Mouse (Mus musculus) E14TG2a.4 (cell line): ENCODE data around the gene Pla2g10.
"Not testable (repeated sequence)": the region's sequence is repeated elsewhere in the genome, so short reads cannot be mapped to it uniquely, and the experiment has no call there.

Experiments used
- H3K27me3 ChIP-seq: 2 replicates; pipeline ENCODE4 v1.6.1; 2014; ENCODE audit warnings: low read length, control low read depth; ENCODE audit not compliant: insufficient read depth
- H3K36me3 ChIP-seq: 2 replicates; pipeline ENCODE4 v1.6.1; 2014; ENCODE audit warnings: low read length, control low read depth; ENCODE audit not compliant: insufficient read depth
- H3K4me1 ChIP-seq: replicated peaks from 2 replicates; pipeline ENCODE4 v1.6.1; 2014; ENCODE audit warnings: low read depth, low read length, control low read depth
- H3K4me3 ChIP-seq: replicated peaks from 2 replicates; pipeline ENCODE4 v1.5.1; 2014; ENCODE audit warnings: mild to moderate bottlenecking, low read length
- H3K9me3 ChIP-seq: 2 replicates; pipeline ENCODE4 v1.6.1; 2014; ENCODE audit warnings: low read length, control low read depth
- CTCF ChIP-seq: conservative IDR thresholded peaks from 2 replicates; pipeline ENCODE4 v1.5.1; 2014; ENCODE audit warnings: low read length
- NANOG ChIP-seq: IDR thresholded peaks from 2 replicates; pipeline ENCODE4 v1.6.1; 2014; ENCODE audit warnings: borderline replicate concordance, low read length, mixed read lengths
- POU5F1 ChIP-seq: IDR thresholded peaks from 2 replicates; pipeline ENCODE4 v1.6.1; 2014; ENCODE audit warnings: low read length, borderline replicate concordance

Gene Pla2g10

GRCm38 (mm10) chr16:13671685-13672385 lies 58.9 kb downstream of the Pla2g10 start, which contains the start of the genes Bfar and 3110001I22Rik:
Gene Bfar (plus strand): TSS chr16:13671858.
Gene 3110001I22Rik (plus strand): TSS chr16:13671929.
- Histone ChIP-seq H3K36me3 (peaks cover 33% of the 10 kb centered on the region), H3K4me3 (peak within 1 kb of the TSS; percentile 99), H3K27me3 (no peaks in the 10 kb centered on the region), H3K4me1 (peaks cover 37% of the 10 kb centered on the region), H3K9me3 (no peaks in the 10 kb centered on the region)
- no peak for TF ChIP-seq POU5F1
- TF ChIP-seq NANOG: no peak
- no peak for TF ChIP-seq CTCF

- peak overlapping the region; percentile 99 for H3K4me3 ChIP-seq
- H3K9me3 ChIP-seq, H3K27me3 ChIP-seq: not testable (repeated sequence)
- peaks cover 44% of the 10 kb centered on the region for H3K4me1 ChIP-seq
- peaks cover 30% of the 10 kb centered on the region for H3K36me3 ChIP-seq
Measured at GRCm38 (mm10) chr16:13670896-13671295, 59.9 kb downstream of the Pla2g10 start.

GRCm38 (mm10) chr16:13669282-13669681 lies 61.5 kb downstream of the Pla2g10 start:
- Histone ChIP-seq H3K27me3 (no peaks in the 10 kb centered on the region), H3K4me3 (no peak overlapping the region), H3K36me3 (peaks cover 30% of the 10 kb centered on the region), H3K9me3 (no peaks in the 10 kb centered on the region), H3K4me1 (peaks cover 44% of the 10 kb centered on the region)
- TF ChIP-seq NANOG (no peak), POU5F1 (no peak), CTCF (no peak)

GRCm38 (mm10) chr16:13668402-13669108 lies 62.2 kb downstream of the Pla2g10 start:
- Histone ChIP-seq H3K27me3 (no peaks in the 10 kb centered on the region), H3K4me3 (peak overlapping the region; percentile 93), H3K9me3 (no peaks in the 10 kb centered on the region), H3K36me3 (peaks cover 33% of the 10 kb centered on the region), H3K4me1 (peaks cover 44% of the 10 kb centered on the region)
- TF ChIP-seq NANOG (no peak), POU5F1 (no peak), CTCF (no peak)

GRCm38 (mm10) chr16:13667878-13668343 lies 62.9 kb downstream of the Pla2g10 start, which contains the start of gene Parn:
Gene Parn (minus strand): TSS chr16:13668170.
- TF ChIP-seq NANOG: no peak
- TF ChIP-seq POU5F1: no peak
- TF ChIP-seq CTCF: no peak

More at GRCm38 (mm10) chr16:13667878-13668343, 62.9 kb downstream of the Pla2g10 start, which contains the start of gene Parn:
- peaks cover 35% of the 10 kb centered on the region for H3K36me3 ChIP-seq
- H3K9me3 ChIP-seq: no peaks in the 10 kb centered on the region
- H3K27me3 ChIP-seq: no peaks in the 10 kb centered on the region
- peak within 1 kb of the TSS; percentile 93 for H3K4me3 ChIP-seq
- peaks cover 43% of the 10 kb centered on the region for H3K4me1 ChIP-seq
